Mouse (Mus musculus): Measurements from ENCODE around the gene Anks3.

Gene Anks3

DNA sequence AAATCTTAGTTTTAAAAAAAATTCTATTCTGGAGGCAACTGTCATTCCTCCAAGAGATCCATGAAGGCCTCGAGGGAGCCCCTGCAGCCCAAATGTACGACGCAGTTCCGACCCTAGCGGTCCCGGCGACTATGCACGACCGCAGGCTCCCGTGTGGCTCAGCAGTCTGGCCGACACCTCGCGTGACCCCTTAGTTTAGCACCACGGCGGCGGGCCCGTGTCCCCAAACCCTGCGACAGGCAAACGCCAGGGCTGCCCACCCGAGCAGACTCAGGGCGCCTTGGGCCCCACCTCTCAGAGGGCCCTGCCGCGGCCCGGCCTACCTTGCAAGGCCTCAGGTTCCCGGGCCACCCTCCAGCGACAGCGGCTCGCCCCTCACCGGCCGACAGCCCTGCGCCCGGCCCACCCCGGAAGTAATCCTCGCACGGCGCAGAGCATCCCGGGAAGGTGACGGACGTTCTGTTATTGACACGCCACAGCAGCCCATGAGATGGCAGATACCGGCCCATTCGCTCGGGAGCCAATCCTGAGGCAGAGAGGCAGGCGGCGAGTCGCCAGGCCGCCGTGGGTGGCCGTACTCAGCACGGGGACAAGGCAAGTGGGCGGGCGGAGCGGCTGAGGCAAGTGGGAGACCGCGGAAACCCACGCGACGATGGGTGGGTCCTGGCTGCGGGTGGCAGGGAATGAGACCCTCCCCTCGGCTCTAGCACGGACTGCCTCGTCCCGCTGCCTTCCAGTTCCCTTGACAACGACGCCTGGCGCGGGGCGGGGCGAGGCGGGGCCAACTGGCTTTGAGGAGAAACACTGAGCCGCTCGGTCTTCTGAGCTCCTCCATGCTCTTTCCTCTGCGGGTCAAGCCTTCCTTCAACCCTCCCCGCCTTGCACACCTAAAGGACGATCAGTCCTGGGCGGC is at the start of gene Anks3:
Anks3 (minus strand) TSS at position 409 of the 913 bp plus-strand sequence.
- DNase-seq (ENCODE audit: low read depth, low spot score): peak; percentile 96

DNA sequence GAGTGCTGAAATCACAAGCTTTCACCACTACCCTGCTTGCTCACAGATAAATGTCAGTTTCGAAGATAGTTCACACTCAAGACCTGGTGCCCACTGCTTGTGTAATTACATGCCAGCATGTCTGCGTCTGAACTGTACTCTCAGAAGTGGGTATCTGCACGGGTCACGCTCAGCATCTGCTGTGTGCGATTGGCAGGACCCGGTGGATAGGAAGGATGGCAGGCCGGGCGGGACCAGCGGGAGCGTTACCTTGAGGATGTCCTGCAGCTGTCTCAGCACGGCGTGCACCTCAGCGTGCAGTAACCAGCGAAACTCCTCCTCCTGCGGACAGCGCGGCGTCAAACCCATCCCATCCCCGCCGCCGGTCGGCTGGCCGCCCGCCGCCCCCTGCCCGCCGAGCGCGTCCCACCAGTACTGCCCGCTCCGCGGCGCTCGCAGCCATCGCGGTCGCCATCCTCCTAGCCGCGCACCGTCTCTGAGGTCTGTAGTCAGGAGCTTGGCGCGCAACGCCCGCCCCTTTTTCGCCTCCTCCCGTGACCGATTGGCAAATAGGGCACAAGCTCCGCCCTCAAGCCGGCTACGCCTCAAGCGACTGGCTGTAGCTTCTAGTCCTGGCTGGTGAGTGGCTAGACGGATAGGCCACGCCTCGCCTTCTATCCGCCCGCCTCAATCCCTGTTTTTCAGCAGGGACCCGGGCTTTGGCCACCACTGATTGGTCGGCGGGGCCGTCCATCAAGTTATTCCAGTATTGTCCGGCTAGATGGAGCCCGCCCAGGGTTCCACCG is 49.2 kb upstream of the Anks3 start, which contains the start of gene Rogdi:
Rogdi (minus strand) TSS at position 500 of the 785 bp plus-strand sequence.
- peak; percentile 99 for DNase-seq (ENCODE audit: low read depth, low spot score)

DNA sequence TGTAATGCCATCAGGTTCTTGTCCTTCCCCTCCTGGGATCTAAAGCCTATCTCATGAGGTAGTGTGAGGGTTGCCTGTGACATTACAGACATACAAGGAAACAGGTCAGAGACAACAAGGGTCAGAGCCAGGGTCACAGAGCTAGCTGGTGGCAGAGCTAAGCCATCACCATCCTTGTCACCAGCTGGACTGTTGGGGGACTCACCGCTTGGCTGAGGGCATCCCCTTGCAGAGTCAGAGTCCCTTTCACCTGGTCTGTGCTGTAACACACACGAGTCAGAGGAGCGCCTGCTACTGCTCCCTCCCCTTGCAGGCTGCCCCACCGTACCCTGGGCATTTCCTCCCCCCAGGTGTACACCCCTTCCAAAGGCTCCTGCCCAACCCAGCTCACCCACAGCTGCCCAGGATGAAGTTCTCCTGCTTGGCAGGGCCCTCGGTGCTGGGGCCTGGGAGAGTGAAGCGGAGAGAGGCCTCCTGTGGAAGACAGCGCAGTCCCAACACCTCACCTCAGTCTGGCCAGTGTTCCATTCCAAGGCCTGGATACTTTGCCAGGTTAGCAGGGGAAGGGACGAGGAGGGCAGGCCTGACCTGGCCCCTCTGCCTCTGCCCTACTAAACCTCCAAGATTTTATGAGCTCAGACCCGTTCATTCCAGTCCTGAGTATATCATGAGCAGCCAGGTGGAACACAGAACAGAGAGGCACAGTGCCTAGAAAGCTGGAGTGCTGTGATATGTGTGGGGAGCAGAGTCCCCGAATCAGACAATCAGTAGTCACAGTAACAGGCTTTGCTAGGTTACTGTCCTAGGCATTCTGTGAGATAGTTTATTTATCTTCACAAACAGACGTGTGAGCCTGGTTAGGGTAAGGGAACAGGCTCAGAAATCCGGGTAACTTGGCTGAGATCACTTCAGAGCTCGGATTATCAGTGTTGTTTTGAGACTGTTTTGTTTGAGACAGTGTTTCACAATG is 48.3 kb upstream of the Anks3 start:
- DNase-seq (ENCODE audit: low read depth, low spot score): no peak

DNA sequence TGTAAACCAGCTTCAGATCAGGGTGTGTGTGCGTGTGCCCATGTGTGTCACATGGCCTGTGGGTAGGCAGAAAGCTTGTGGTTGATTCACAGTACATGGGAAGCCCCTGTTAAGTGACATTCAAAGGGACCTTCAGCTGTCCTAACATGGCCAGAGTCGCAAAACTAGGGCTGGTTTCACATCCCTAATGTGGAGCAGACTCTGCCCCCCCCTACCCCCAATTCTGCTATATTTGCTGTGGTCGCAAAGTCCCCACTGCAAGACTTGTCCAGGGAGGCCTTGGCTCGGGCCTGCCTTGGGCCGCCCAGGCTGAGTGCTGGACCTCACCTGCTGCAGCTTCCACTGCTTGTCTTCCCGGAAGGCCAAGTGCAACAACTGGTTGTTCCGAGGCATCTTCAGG is 47.3 kb upstream of the Anks3 start:
- DNase-seq (ENCODE audit: low read depth, low spot score): no peak

DNA sequence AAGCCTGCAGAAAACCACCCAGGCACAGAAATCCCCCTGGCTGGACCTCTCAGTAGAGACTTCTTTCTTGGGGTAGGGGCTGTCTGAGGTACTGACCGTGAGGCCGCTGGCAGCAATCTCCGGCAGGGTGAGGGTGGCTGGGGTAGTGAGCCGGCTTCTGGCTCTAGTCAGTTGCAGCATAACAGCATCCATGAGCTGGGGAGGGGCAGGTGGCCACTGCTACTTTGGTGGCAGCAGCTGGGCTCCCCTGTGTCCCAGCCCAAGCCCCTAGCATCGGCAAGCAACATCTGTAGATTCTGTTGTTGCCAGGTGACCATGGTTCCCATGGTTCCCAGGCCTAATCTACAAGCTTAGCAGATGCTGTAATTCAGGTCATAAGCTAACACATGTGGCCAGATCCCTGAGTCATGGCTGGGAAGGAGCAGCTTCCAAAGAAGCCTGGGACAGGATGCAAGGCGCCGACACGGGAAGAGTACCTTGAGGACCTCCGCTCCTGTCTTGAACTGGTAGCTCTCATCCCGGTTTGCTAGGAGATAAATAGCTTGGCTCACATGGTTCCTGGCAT is 46.4 kb upstream of the Anks3 start:
- no peak for DNase-seq (ENCODE audit: low read depth, low spot score)

DNA sequence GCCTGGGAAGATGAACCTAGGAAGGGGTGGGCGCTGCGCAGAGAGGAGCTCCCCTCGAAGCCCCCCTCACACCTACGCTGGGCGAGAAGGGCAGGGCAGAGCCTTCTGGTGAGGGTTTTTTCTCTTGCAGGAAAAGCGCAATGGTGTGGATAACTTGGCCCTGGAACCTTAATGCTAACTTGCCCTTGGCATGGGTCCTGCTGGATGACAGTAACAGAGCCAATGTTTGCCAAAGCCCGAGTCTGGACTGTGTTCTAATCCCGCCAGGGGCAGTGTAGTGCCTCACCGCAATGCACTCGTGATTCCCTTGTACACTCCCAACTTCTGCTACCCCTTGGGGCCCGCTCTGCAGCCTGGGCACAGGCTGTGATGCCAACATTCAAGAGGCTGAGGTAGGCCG is 44.1 kb upstream of the Anks3 start:
- no peak for DNase-seq (ENCODE audit: low read depth, low spot score)

DNA sequence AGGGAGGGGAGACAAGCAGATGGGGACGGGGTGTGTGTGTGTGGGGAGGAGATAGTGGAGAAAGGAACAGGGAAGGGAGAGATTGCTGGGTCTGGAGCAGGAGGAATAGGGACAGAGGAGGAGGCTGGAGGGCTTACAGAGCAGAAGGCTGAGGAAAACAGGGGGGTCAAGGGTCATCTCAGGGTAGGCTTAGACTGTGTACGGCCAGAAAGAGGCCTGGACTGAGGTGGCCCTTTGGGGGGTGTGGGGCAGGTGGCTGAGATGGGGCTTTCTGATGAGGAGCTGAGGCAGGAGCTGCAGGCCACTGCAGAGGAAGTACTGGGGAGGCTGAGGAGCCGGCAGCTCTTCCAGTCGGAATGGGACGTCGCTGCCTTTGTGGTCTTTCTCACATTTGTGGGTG is 43.5 kb upstream of the Anks3 start:
- DNase-seq (ENCODE audit: low read depth, low spot score): no peak

DNA sequence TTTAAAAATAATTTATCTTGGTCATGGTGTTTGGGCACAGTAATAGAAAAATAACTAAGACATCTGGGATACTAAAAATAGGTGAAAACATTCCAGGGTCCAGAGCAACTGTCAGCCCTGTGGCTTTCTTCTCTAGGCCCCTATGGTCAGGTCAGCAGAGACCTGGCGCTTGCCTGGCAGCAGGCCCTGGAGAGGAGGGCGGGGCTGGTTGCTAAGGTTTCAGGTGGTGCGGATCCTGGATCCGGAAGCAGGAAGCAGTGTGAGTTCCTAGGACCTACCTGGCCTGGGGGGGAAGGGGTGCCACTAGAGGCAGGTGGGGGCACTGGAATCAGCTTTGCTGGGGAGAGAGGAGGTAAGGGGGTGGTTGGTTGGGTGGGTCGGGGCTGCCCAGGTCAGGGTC is 43.1 kb upstream of the Anks3 start, which contains the start of gene Smim22:
Smim22 (plus strand) TSS at position 222 of the 400 bp plus-strand sequence.
- DNase-seq (ENCODE audit: low read depth, low spot score): peak; percentile 44

DNA sequence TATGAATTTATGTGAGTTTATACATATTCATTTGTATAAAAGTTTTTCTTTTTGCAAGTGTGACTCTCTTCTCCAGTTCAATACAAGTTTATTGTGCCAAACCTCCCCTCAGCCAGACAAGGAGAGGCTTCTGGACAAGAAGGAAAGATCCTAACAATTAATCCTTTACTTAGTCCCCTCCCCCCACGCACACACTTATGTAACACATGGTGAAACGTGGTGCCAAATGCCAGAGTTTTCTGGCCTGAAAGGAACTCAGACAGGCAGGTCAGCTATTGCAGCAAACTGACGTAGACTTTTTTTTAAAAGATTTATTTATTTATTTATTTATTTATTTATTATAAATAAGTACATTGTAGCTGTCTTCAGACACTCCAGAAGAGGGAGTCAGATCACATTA is 36.6 kb upstream of the Anks3 start:
- DNase-seq (ENCODE audit: low read depth, low spot score): no peak

DNA sequence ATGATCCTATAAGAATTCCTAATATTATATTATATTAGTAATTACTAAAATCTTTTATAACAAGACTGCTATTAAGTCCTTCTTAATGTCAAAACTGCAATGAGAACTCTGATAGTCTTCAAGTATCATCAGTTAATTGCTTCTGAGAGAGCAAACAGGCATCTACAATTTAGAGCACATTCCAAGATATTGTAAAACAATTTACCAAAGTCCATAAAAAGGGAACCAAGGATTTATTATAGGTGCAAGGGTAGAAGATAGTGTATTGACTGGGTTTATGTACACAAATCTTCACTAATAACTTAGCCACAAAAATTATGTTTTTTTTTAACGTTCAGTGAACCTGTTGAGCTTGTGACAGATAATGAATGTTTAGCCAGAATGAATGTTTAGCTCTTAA is 35.0 kb upstream of the Anks3 start:
- no peak for DNase-seq (ENCODE audit: low read depth, low spot score)

DNA sequence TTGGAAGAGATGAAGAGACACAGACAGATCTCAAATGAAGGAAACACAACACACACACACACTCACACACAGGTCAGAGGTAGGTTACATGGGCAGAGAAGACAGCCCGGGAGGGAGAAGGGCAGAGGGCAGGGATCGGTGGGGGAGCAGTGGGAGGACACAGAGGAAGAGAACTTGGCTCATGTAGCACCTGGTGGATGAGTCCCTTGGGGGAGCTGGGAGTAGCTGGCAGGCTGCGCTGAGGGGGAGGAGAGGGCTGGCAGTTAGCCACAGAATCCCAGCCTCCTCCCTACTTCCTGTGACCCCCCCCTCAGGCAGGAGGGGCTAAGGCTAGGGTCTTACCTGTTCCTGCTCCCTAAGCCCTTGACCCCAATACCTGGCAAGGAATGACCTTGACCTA is 33.5 kb upstream of the Anks3 start, which contains the start of gene Sept12:
Sept12 (minus strand) TSS at position 300 of the 400 bp plus-strand sequence.
- no peak for DNase-seq (ENCODE audit: low read depth, low spot score)

DNA sequence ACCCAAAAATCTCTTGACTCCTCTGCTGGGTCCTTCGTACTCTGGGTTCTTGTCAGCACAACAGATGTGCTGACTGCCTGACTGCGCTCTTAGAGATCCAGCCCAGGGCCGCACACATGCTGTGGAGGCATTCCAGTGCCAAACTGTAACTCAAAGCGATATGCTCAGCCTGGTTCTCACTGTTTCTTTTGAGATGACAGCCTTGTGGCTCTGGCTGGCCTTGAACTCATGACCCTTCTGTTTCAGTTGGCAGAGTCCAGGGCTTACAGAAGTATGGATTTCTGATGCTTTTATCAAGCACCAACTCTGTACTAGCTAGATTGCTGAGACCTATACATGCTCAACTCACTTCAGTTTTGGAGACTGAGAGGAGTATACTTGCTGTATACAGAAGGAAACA is 29.3 kb upstream of the Anks3 start:
- DNase-seq (ENCODE audit: low read depth, low spot score): no peak

DNA sequence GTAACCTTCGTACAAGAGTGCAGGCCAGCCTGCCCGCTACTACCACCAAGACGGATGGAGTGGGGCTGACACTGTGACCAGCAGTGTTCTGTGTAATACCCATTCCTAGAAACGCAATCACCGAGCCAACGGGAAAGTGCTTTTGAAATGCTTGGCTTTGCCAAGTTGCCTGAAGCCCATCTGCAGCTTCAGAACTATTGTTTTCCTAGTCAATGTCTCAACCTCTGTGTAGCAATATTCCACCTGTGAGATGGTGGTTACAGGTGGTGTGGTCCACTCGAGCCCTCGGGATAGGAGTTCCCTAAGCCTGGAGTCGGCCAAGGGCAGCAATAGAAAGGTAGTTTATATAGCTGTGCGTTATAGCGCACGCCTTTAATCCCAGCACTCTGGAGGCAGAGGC is 20.7 kb upstream of the Anks3 start:
- no peak for DNase-seq (ENCODE audit: low read depth, low spot score)

DNA sequence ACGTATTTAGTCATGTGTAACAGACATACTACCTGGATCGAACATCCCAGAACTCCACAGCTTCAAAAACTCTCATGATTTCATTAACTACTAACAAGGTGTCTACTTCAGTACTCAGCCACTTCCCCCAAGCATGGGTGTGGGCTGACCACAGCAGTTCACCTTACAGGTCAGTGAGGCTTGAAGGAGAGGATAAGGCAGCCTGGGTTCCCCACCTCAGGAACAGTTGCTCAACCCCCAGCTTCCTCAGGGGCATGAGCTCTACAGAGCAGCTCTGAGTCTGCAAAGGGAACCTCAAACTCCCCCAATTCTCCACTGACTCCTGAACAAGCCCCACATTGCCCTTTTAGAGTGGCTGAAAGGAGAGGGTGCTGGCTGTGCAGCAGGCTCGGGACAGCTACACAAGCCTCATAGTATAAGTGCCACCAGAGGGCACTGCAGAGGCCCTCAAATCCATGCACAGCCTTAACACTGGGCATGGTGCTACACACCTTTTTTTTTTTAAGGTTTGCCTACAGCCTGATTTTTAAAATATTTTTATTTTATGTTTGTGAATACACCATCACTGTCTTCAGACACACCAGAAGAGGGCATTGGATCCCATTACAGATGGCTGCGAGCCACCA is 15.9 kb upstream of the Anks3 start:
- peak; percentile 46 for DNase-seq (ENCODE audit: low read depth, low spot score)

DNA sequence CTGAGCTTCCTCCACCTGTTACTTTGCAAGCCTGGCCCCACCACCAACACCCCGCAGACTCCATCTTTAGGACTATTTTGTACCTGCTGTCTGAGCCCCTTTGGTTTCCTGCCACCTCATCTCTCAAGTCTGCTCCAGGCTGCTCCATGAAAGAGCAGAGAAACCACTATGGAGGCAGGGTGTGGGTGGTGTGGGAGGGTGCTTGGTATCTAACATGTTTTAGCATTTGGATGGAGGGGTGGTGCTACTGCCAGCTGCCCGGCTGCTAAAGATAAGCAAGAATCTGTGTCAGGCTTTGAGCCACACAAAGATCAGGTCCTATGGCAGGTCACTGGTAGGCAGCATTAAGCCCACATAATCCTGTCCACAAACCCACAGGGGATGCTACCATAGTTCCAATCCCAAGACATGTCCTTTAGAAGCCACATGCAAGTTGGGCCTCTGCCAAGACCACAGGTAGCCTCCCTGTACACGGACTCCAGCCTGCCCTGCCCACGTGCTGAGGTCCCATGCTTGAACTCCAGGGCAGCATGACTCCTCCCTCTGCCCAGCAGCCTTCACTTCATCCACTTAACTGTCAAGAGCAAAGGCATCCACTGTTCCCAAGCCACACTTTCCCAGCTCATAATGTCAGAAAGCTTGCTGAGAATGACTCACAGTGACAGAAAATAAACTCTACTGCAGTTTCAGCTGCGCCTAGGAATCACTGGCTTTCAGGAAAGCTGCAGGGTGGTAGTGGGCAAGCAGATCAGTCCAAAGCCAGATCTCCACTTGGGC is 14.5 kb upstream of the Anks3 start:
- no peak for DNase-seq (ENCODE audit: low read depth, low spot score)

DNA sequence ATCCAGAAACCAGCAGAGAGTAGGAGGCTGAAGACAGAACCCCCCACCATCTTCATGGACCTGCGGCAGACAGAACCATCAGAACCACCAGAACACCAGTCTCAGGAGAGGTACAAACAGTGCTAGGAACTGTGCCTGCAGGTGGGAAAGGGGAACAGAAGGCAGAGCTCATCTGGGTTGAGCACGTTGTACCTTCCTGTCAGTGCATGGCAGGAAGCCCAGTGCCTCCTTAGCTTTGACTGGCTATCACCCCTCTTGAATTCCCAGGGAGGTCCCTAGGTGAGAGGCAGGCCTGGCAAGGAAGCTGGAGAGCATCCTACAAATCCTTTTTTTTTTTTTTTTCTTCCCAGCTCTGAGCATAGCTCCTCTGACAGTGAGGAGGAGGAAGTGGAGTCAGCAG is 12.2 kb upstream of the Anks3 start:
- no peak for DNase-seq (ENCODE audit: low read depth, low spot score)

DNA sequence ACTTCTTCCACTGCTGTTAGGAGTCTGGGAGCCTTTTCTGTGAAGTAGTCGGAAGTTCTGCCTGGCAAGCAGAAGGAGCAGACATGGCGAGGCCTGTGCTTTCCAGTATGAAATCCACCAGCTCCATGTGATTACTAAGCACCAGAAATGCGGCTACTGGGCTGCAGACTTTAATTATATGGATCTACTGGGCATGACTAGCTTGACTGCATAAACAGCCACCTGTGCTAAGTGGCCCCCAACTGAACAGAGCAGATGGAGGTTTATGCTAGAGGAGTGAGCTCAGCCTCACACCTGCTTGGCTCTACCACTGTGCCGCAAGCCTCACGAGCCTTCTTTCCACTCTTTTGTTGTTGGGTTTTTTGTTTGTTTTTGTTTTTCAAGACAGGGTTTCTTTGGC is 10.5 kb upstream of the Anks3 start:
- no peak for DNase-seq (ENCODE audit: low read depth, low spot score)

DNA sequence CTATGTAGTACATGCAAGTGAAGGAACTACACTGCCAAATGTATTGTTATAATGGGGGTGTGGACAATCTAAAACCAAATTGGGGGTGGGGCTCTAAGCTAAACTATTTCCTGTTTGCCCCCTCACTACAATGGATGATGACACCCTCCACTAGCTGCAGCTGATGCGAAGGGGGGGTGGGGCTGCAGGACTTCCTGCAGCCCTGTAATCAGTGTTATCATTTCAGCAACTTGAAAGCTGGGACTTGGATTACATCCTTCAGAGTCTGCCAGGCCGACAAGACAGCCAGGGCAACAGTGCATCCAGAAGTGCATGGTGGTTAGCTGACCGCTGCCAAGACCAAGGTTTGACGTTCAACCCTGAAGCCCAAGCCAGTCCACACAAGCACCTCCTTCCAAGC is 7.6 kb upstream of the Anks3 start:
- DNase-seq (ENCODE audit: low read depth, low spot score): peak; percentile 47

DNA sequence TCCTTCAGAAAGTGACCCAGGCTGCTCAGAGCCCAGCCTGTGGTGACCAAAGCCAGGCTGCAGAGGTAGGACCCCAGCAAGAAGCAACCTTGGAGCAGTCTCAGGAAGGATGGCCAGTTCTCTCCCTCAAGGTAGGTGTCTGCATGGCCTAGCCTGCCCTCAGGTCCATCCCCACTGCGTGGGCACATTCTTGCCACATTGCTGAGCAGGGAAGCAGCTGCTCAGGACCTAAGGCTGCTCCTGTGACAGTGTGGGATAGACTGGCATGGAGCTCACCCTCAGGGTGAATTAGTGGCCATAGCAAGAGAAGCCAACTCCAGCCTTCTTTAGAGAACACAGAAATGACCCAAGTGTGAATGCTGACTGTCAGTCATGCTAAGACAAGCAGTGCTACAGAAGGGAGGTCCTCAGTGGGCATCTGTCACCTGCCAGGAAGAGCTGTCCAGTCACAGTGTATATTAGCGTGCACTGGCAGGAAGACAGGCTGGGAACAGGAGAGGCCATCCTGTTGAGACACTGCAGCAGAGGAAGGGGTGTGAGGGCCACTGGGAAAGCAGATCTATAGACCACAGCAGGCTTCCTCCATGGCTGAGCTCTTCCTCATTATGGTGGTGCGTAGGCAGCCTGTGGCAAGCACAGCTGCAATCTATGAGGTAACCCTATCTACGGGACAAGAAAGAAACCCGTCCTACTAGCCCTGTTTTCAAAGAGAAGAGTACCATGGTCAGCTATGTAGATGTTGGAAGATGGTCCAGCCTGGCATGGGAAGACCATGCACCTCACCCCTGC is 5.2 kb upstream of the Anks3 start:
- no peak for DNase-seq (ENCODE audit: low read depth, low spot score)

All from R1 (cell line).